Mouse (Mus musculus): Measurements from ENCODE around the gene Frem1.

Frem1 gene

GRCm38 (mm10) chr4:83030097-83030496, 22.0 kb downstream of the Frem1 start:
- DNase-seq (ENCODE audit: low spot score) = no peak

- DNase-seq (ENCODE audit: low spot score) = no peak
These were observed 31.2 kb downstream of the Frem1 start for GRCm38 (mm10) chr4:83020759-83021555.

- no peak for DNase-seq (ENCODE audit: low spot score)
These were observed 33.7 kb downstream of the Frem1 start for GRCm38 (mm10) chr4:83018111-83019105.

GRCm38 (mm10) chr4:83014538-83014937, 37.6 kb downstream of the Frem1 start:
- DNase-seq (ENCODE audit: low spot score) = no peak

- no peak for DNase-seq (ENCODE audit: low spot score)
These were observed 48.1 kb downstream of the Frem1 start for GRCm38 (mm10) chr4:83004086-83004485.

- DNase-seq (ENCODE audit: low spot score) = no peak
These were observed 60.1 kb downstream of the Frem1 start for GRCm38 (mm10) chr4:82992042-82992441.

- no peak for DNase-seq (ENCODE audit: low spot score)
These were observed 61.0 kb downstream of the Frem1 start for GRCm38 (mm10) chr4:82990973-82991695.

GRCm38 (mm10) chr4:82972381-82972780, 79.8 kb downstream of the Frem1 start:
- DNase-seq (ENCODE audit: low spot score) = no peak

GRCm38 (mm10) chr4:82970901-82971648, 81.1 kb downstream of the Frem1 start:
- DNase-seq (ENCODE audit: low spot score) = no peak

- no peak for DNase-seq (ENCODE audit: low spot score)
These were observed 91.1 kb downstream of the Frem1 start for GRCm38 (mm10) chr4:82961024-82961423.

- no peak for DNase-seq (ENCODE audit: low spot score)
These were observed 94.2 kb downstream of the Frem1 start for GRCm38 (mm10) chr4:82957827-82958538.

GRCm38 (mm10) chr4:82953992-82954391, 98.1 kb downstream of the Frem1 start:
- no peak for DNase-seq (ENCODE audit: low spot score)

GRCm38 (mm10) chr4:82949511-82949910, 102.6 kb downstream of the Frem1 start:
- DNase-seq (ENCODE audit: low spot score) = no peak

- DNase-seq (ENCODE audit: low spot score) = no peak
These were observed 105.4 kb downstream of the Frem1 start for GRCm38 (mm10) chr4:82946721-82947120.

GRCm38 (mm10) chr4:82946276-82946612, 105.9 kb downstream of the Frem1 start:
- DNase-seq (ENCODE audit: low spot score) = no peak

GRCm38 (mm10) chr4:82945572-82946275, 106.4 kb downstream of the Frem1 start:
- DNase-seq (ENCODE audit: low spot score) = no peak

GRCm38 (mm10) chr4:82940680-82941079, 111.5 kb downstream of the Frem1 start:
- no peak for DNase-seq (ENCODE audit: low spot score)

GRCm38 (mm10) chr4:82940248-82940647, 111.9 kb downstream of the Frem1 start:
- DNase-seq (ENCODE audit: low spot score) = no peak

GRCm38 (mm10) chr4:82934308-82934707, 117.8 kb downstream of the Frem1 start:
- DNase-seq (ENCODE audit: low spot score) = no peak

GRCm38 (mm10) chr4:82933698-82934210, 118.4 kb downstream of the Frem1 start:
- peak; percentile 16 for DNase-seq (ENCODE audit: low spot score)
